Mouse (Mus musculus) MEL (cell line): Measurements from ENCODE around the gene Cacfd1. TPM values are rescaled to one million over a fixed set of nuclear protein-coding genes. Genes with fewer than 3 reads are reported as not detected.
A peak's percentile ranks its signal among the peaks of the same experiment; 100 is the strongest.

Source experiments
- DNase-seq: peaks from one replicate; pipeline ENCODE4 v3.0.0; 2011; ENCODE audit warnings: low read depth, low spot score
- H3K27ac ChIP-seq: 2 replicates; pipeline ENCODE4 v1.5.1; 2012; ENCODE audit warnings: low read depth, mild to moderate bottlenecking, control low read depth, low read length, moderate library complexity; ENCODE audit not compliant: control insufficient read depth
- H3K27me3 ChIP-seq, 2 experiments: fragments of 150-350 bp in 1 of 2; sonication (generic) in 1 of 2; 2 replicates each; pipeline ENCODE4 v1.6.1; 2012; ENCODE audit warnings: low read length in 2 of 2, mild to moderate bottlenecking in 2 of 2, improper control_type of control experiment in 1 of 2, moderate library complexity in 1 of 2; ENCODE audit not compliant: insufficient read depth in 2 of 2, control insufficient read depth in 1 of 2
- H3K36me3 ChIP-seq, 2 experiments: 2 replicates each; pipeline ENCODE4 v1.6.1; 2012 to 2014; ENCODE audit warnings: low read length in 2 of 2, improper control_type of control experiment in 1 of 2, inconsistent platforms in 1 of 2, mild to moderate bottlenecking in 1 of 2; ENCODE audit not compliant: insufficient read depth in 2 of 2, control insufficient read depth in 1 of 2
- H3K4me1 ChIP-seq, 2 experiments: fragments of 150-350 bp in 1 of 2; sonication (generic) in 1 of 2; 2 replicates each; pipeline ENCODE4 v1.6.1; 2012; ENCODE audit warnings: low read length in 2 of 2, improper control_type of control experiment in 1 of 2, mild to moderate bottlenecking in 1 of 2; ENCODE audit not compliant: insufficient read depth in 2 of 2, control insufficient read depth in 1 of 2
- H3K4me3 ChIP-seq, 2 experiments: fragments of 150-350 bp in 1 of 2; sonication (generic) in 1 of 2; 2 replicates each; pipeline ENCODE4 v1.5.1; 2012; ENCODE audit warnings: low read depth in 2 of 2, low read length in 2 of 2, mild to moderate bottlenecking in 2 of 2, moderate library complexity in 2 of 2, control low read depth in 1 of 2, improper control_type of control experiment in 1 of 2; ENCODE audit not compliant: control insufficient read depth in 1 of 2, insufficient read depth in 1 of 2
- H3K79me2 ChIP-seq: 2 replicates; pipeline ENCODE4 v1.6.1; 2012; ENCODE audit warnings: mild to moderate bottlenecking, low read length, moderate library complexity; ENCODE audit not compliant: control insufficient read depth, poor library complexity, insufficient read depth
- H3K9ac ChIP-seq: 2 replicates; pipeline ENCODE4 v1.6.1; 2012; ENCODE audit warnings: low read depth, mild to moderate bottlenecking, control low read depth, low read length, moderate library complexity; ENCODE audit not compliant: control insufficient read depth, poor library complexity, severe bottlenecking
- H3K9me3 ChIP-seq: fragments of 150-350 bp; sonication (generic); replicated peaks from 2 replicates; pipeline ENCODE4 v1.6.1; 2012; ENCODE audit warnings: mild to moderate bottlenecking, low read length, improper control_type of control experiment, moderate library complexity; ENCODE audit not compliant: insufficient read depth
- BHLHE40 ChIP-seq: IDR thresholded peaks from 2 replicates; pipeline ENCODE4 v1.6.1; 2012; ENCODE audit warnings: low read depth, mild to moderate bottlenecking, inconsistent platforms, low read length, improper control_type of control experiment, borderline replicate concordance
- CHD1 ChIP-seq: IDR thresholded peaks from 2 replicates; pipeline ENCODE4 v1.6.1; 2012; ENCODE audit warnings: low read depth, mild to moderate bottlenecking, inconsistent platforms, low read length, improper control_type of control experiment
- CHD2 ChIP-seq: IDR thresholded peaks from 2 replicates; pipeline ENCODE4 v1.6.1; 2011; ENCODE audit warnings: low read length, improper control_type of control experiment
- CTCF ChIP-seq, 3 experiments: IDR thresholded peaks in 2 of 3; conservative IDR thresholded peaks in 1 of 3; 2 replicates each; pipeline ENCODE4 v1.5.1; 2011 to 2012; ENCODE audit warnings: low read length in 3 of 3, low read depth in 2 of 3, mild to moderate bottlenecking in 2 of 3, improper control_type of control experiment in 1 of 3, inconsistent platforms in 1 of 3, mixed read lengths in 1 of 3, moderate library complexity in 1 of 3; ENCODE audit not compliant: control insufficient read depth in 1 of 3, insufficient read depth in 1 of 3, poor library complexity in 1 of 3, severe bottlenecking in 1 of 3
- ELF1 ChIP-seq: IDR thresholded peaks from 2 replicates; pipeline ENCODE4 v1.6.1; 2014; ENCODE audit warnings: low read depth, mild to moderate bottlenecking, inconsistent platforms, low read length, improper control_type of control experiment, moderate library complexity
- ETS1 ChIP-seq: IDR thresholded peaks from 2 replicates; pipeline ENCODE4 v1.6.1; 2012; ENCODE audit warnings: low read depth, mild to moderate bottlenecking, inconsistent platforms, low read length, improper control_type of control experiment, moderate library complexity
- GATA1 ChIP-seq: IDR thresholded peaks from 2 replicates; pipeline ENCODE4 v1.6.1; 2011; ENCODE audit warnings: low read depth, low read length, improper control_type of control experiment
- JUND ChIP-seq: IDR thresholded peaks from 2 replicates; pipeline ENCODE4 v1.6.1; 2011; ENCODE audit warnings: low read depth, mild to moderate bottlenecking, improper control_type of control experiment, low read length
- KAT2A ChIP-seq: conservative IDR thresholded peaks from 2 replicates; pipeline ENCODE4 v1.6.1; 2012; ENCODE audit warnings: low read depth, low read length, improper control_type of control experiment, inconsistent platforms
- MAFK ChIP-seq: IDR thresholded peaks from 2 replicates; pipeline ENCODE4 v1.6.1; 2011; ENCODE audit warnings: low read depth, mild to moderate bottlenecking, low read length, improper control_type of control experiment, borderline replicate concordance
- MAX ChIP-seq: IDR thresholded peaks from 2 replicates; pipeline ENCODE4 v1.6.1; 2011; ENCODE audit warnings: low read length, improper control_type of control experiment
- MAZ ChIP-seq: IDR thresholded peaks from 2 replicates; pipeline ENCODE4 v1.6.1; 2012; ENCODE audit warnings: low read depth, mild to moderate bottlenecking, inconsistent platforms, low read length, improper control_type of control experiment
- MEF2A ChIP-seq: IDR thresholded peaks from 2 replicates; pipeline ENCODE4 v1.6.1; 2014; ENCODE audit warnings: low read depth, mild to moderate bottlenecking, inconsistent platforms, low read length, improper control_type of control experiment; ENCODE audit not compliant: poor library complexity, insufficient replicate concordance, severe bottlenecking; ENCODE audit errors: extremely low read depth
- MXI1 ChIP-seq: IDR thresholded peaks from 2 replicates; pipeline ENCODE4 v1.6.1; 2011; ENCODE audit warnings: mild to moderate bottlenecking, low read depth, low read length, improper control_type of control experiment
- MYC ChIP-seq: IDR thresholded peaks from 2 replicates; pipeline ENCODE4 v1.6.1; 2011; ENCODE audit warnings: low read depth, mild to moderate bottlenecking, low read length, improper control_type of control experiment, moderate library complexity
- NELFE ChIP-seq: IDR thresholded peaks from 2 replicates; pipeline ENCODE4 v1.6.1; 2011; ENCODE audit warnings: low read depth, low read length, improper control_type of control experiment
- NRF1 ChIP-seq: IDR thresholded peaks from 2 replicates; pipeline ENCODE4 v1.6.1; 2014; ENCODE audit warnings: low read depth, mild to moderate bottlenecking, inconsistent platforms, low read length, improper control_type of control experiment, moderate library complexity; ENCODE audit not compliant: poor library complexity, insufficient read depth, severe bottlenecking
- POLR2A ChIP-seq, 2 experiments: IDR thresholded peaks; 2 replicates each; pipeline ENCODE4 v1.6.1; 2011 to 2012; ENCODE audit warnings: low read length in 2 of 2, mild to moderate bottlenecking in 2 of 2, control low read depth in 1 of 2, improper control_type of control experiment in 1 of 2, low read depth in 1 of 2, moderate library complexity in 1 of 2; ENCODE audit not compliant: control insufficient read depth in 1 of 2, insufficient read depth in 1 of 2, poor library complexity in 1 of 2
- POLR2AphosphoS5 ChIP-seq: IDR thresholded peaks from 2 replicates; pipeline ENCODE4 v1.6.1; 2012; ENCODE audit warnings: low read depth, borderline replicate concordance, mild to moderate bottlenecking, inconsistent platforms, low read length, moderate library complexity, mixed read lengths
- RAD21 ChIP-seq: IDR thresholded peaks from 2 replicates; pipeline ENCODE4 v1.6.1; 2011; ENCODE audit warnings: mild to moderate bottlenecking, low read depth, low read length, improper control_type of control experiment
- RCOR1 ChIP-seq: IDR thresholded peaks from 2 replicates; pipeline ENCODE4 v1.6.1; 2012; ENCODE audit warnings: low read depth, mild to moderate bottlenecking, inconsistent platforms, low read length, improper control_type of control experiment
- SIN3A ChIP-seq: IDR thresholded peaks from 2 replicates; pipeline ENCODE4 v1.6.1; 2012; ENCODE audit warnings: low read length, improper control_type of control experiment, inconsistent platforms
- SMC3 ChIP-seq: IDR thresholded peaks from 2 replicates; pipeline ENCODE4 v1.6.1; 2011; ENCODE audit warnings: low read depth, low read length, improper control_type of control experiment
- TBP ChIP-seq: IDR thresholded peaks from 2 replicates; pipeline ENCODE4 v1.8.0; 2011; ENCODE audit warnings: low read depth, low read length, improper control_type of control experiment
- TCF12 ChIP-seq: IDR thresholded peaks from 2 replicates; pipeline ENCODE4 v1.6.1; 2014; ENCODE audit warnings: low read depth, mild to moderate bottlenecking, inconsistent platforms, low read length, improper control_type of control experiment, moderate library complexity
- UBTF ChIP-seq: IDR thresholded peaks from 2 replicates; pipeline ENCODE4 v1.6.1; 2012; ENCODE audit warnings: low read depth, mild to moderate bottlenecking, inconsistent platforms, low read length, improper control_type of control experiment, moderate library complexity, borderline replicate concordance; ENCODE audit not compliant: insufficient read depth
- USF1 ChIP-seq: IDR thresholded peaks from 2 replicates; pipeline ENCODE4 v1.6.1; 2014; ENCODE audit warnings: low read depth, mild to moderate bottlenecking, inconsistent platforms, low read length, improper control_type of control experiment, moderate library complexity
- ZC3H11A ChIP-seq: IDR thresholded peaks from 2 replicates; pipeline ENCODE4 v1.6.1; 2012; ENCODE audit warnings: low read depth, mild to moderate bottlenecking, inconsistent platforms, low read length, improper control_type of control experiment
- ZKSCAN1 ChIP-seq: IDR thresholded peaks from 2 replicates; pipeline ENCODE4 v1.6.1; 2012; ENCODE audit warnings: low read depth, mild to moderate bottlenecking, inconsistent platforms, low read length, improper control_type of control experiment, moderate library complexity
- ZMIZ1 ChIP-seq: IDR thresholded peaks from 2 replicates; pipeline ENCODE4 v1.6.1; 2012; ENCODE audit warnings: low read depth, mild to moderate bottlenecking, inconsistent platforms, low read length, improper control_type of control experiment, moderate library complexity
- polyA plus RNA-seq, 2 experiments: library from polyadenylated mRNA; stranded (reverse) in 1 of 2; unstranded in 1 of 2; fragments of >175 nt in 1 of 2; fragments of >200 nt in 1 of 2; gene quantifications; 2 replicates each; pipeline versions ENCODE4 v1.2.1 to v1.2.4; 2012; ENCODE audit warnings: low replicate concordance in 2 of 2, low read depth in 1 of 2; ENCODE audit not compliant: insufficient read length in 2 of 2, insufficient read depth in 1 of 2, missing spikeins in 1 of 2
- total RNA-seq: library from RNA; depleted of rRNA; stranded (reverse); fragments of 300-350 nt; gene quantifications from 2 replicates; pipeline ENCODE4 v1.2.3, GENCODE M21; 2012

The Cacfd1 gene
- total and polyA plus RNA-seq, 3 experiments, result 19.1 to 60.7 TPM; not detected in 1

- Histone ChIP-seq H3K79me2 (no peaks in the 10 kb centered on the region), H3K27ac (no peak overlapping the region), H3K27me3 (no peaks in the 10 kb centered on the region; a peak in 1 of 4 replicates), H3K9ac (no peak overlapping the region), H3K9me3 (no peaks in the 10 kb centered on the region), H3K4me3 (no peak overlapping the region), H3K4me1 (peaks cover 0 to 3% of the 10 kb centered on the region in 2 experiments; a peak in 1 of 4 replicates), H3K36me3 (no peaks in the 10 kb centered on the region)
- no peak for DNase-seq
- no peak for TF ChIP-seq NRF1
- TF ChIP-seq POLR2AphosphoS5, result no peak
- no peak for TF ChIP-seq MYC
- no peak for TF ChIP-seq CTCF (IDR thresholded peaks at IDR 0.05 in 2 of 3, conservative IDR thresholded peaks at IDR 0.05 in 1 of 3; ENCODE audit: control insufficient read depth in 1 of 3, insufficient read depth in 1 of 3, low read depth in 2 of 3, low read length in 3 of 3, poor library complexity in 1 of 3, severe bottlenecking in 1 of 3)
- TF ChIP-seq ZMIZ1, result no peak
- TF ChIP-seq ETS1, result no peak
- no peak for TF ChIP-seq NELFE
- TF ChIP-seq MXI1, result no peak
- TF ChIP-seq ELF1, result no peak
- TF ChIP-seq ZKSCAN1, result no peak
- no peak for TF ChIP-seq CHD1
- no peak for TF ChIP-seq USF1
- no peak for TF ChIP-seq RCOR1
- TF ChIP-seq MEF2A, result no peak
- no peak for TF ChIP-seq MAX
These were observed 25.1 kb upstream of the Cacfd1 start for GRCm38 (mm10) chr2:26984640-26985039.

- no peaks in the 10 kb centered on the region for H3K79me2 ChIP-seq
- H3K9me3 ChIP-seq, result no peaks in the 10 kb centered on the region
- no peaks in the 10 kb centered on the region for H3K27me3 ChIP-seq
- no peak overlapping the region for H3K9ac ChIP-seq
- 0 out of 4 replicates have a peak, but pooled peaks cover 0 to 2% of the 10 kb centered on the region in 2 experiments for H3K36me3 ChIP-seq
- H3K4me1 ChIP-seq, result peaks cover 0 to 5% of the 10 kb centered on the region in 2 experiments; a peak in 2 of 4 replicates
- H3K4me3 ChIP-seq, result no peak overlapping the region
- peak; percentile 27 for DNase-seq
- no peak overlapping the region for H3K27ac ChIP-seq
- TF ChIP-seq MYC, result no peak
- no peak for TF ChIP-seq ZMIZ1
- peak; percentile 78 for TF ChIP-seq TCF12
- peak; percentile 20; the same call in 1 of the 2 replicates for TF ChIP-seq ETS1
- peak; percentile 66 for TF ChIP-seq GATA1
- TF ChIP-seq CHD2, result no peak
- TF ChIP-seq UBTF, result no peak
- no peak for TF ChIP-seq POLR2AphosphoS5
- TF ChIP-seq TBP, result no peak
- TF ChIP-seq NELFE, result no peak
- TF ChIP-seq ZC3H11A, result no peak
- no peak for TF ChIP-seq SMC3
- TF ChIP-seq BHLHE40, result no peak
- TF ChIP-seq RCOR1, result peak; percentile 27; the same call in 1 of the 2 replicates
- no peak for TF ChIP-seq MEF2A
- TF ChIP-seq NRF1, result no peak
- TF ChIP-seq POLR2A (IDR thresholded peaks at IDR 0.05; ENCODE audit: control insufficient read depth in 1 of 2, insufficient read depth in 1 of 2, low read depth in 1 of 2, low read length in 2 of 2, poor library complexity in 1 of 2), result no peak
- no peak for TF ChIP-seq RAD21
- TF ChIP-seq KAT2A, result no peak
- no peak for TF ChIP-seq SIN3A
- no peak for TF ChIP-seq MAFK
- no peak for TF ChIP-seq JUND
- no peak for TF ChIP-seq MAZ
- peak; percentile 24; the same call in 1 of the 2 replicates for TF ChIP-seq MXI1
These were observed 15.8 kb upstream of the Cacfd1 start for GRCm38 (mm10) chr2:26993936-26994335.
